Mouse (Mus musculus): ENCODE measurements around the gene Sag.

- TF ChIP-seq CTCF (IDR thresholded peaks at IDR 0.05; ENCODE audit: low read depth) (no peak), EP300 (IDR thresholded peaks at IDR 0.05; ENCODE audit: low read depth) (no peak)
These were observed 88.2 kb downstream of the Sag start for GRCm38 (mm10) chr1:87891634-87892033.
